Comparison of ENCODE assay signal across 18 mouse cellular contexts in genomic region chr7:133788147-133788546, GRCm38 (mm10). TPM values are rescaled to one million over a fixed set of nuclear protein-coding genes. Genes with fewer than 3 reads are reported as not detected.
"Had no signal": no experiment of that assay in that cellular context is flagged by ENCODE, and none has a peak within 500 bp of the region (broad histone marks: within the 10 kb centered on the region; RNA-seq: fewer than 3 reads in every experiment).

No protein-coding gene starts in this region.

- H3K36me3 ChIP-seq: neural tube, embryonic 12.5 days; neural tube, embryonic 13.5 days; neural tube, embryonic 15.5 days; stomach, embryonic 15.5 days had no signal

- DNase-seq: retina, postnatal 1 day; right cerebral cortex, postnatal 14 days; right cerebral cortex, postnatal 25 days; right cerebral cortex, postnatal 4 days; spleen, adult 18-20 months; thymus, adult 18-20 months; thymus, adult 2 months; thymus, postnatal 14 days; thymus, postnatal 25 days; thymus, postnatal 36 days; thymus, postnatal 4 days had no signal

- H3K4me3 ChIP-seq: neural tube, embryonic 12.5 days; neural tube, embryonic 13.5 days; neural tube, embryonic 15.5 days; stomach, embryonic 15.5 days had no signal

- H3K4me1 ChIP-seq: neural tube, embryonic 12.5 days; neural tube, embryonic 13.5 days; neural tube, embryonic 15.5 days; stomach, embryonic 15.5 days had no signal

- H3K9me3 ChIP-seq: neural tube, embryonic 12.5 days; neural tube, embryonic 13.5 days; neural tube, embryonic 15.5 days; stomach, embryonic 15.5 days had no signal

- H3K27me3 ChIP-seq: neural tube, embryonic 12.5 days; neural tube, embryonic 13.5 days; neural tube, embryonic 15.5 days; stomach, embryonic 15.5 days had no signal

- H3K9ac ChIP-seq: neural tube, embryonic 12.5 days; neural tube, embryonic 13.5 days; neural tube, embryonic 15.5 days; stomach, embryonic 15.5 days had no signal

- H3K27ac ChIP-seq: neural tube, embryonic 12.5 days; neural tube, embryonic 13.5 days; neural tube, embryonic 15.5 days; stomach, embryonic 15.5 days; stomach, postnatal 0 days had no signal

RNA-seq across cellular contexts. Expression of gene Fank1, which starts 11.5 kb away (rescaled TPM):
- total RNA-seq: neutrophil, adult 5-6 weeks had no signal
- polyA plus RNA-seq: spleen, adult 2 months had no signal
